ENCODE assay signal across 25 mouse cellular contexts in the genomic region with DNA sequence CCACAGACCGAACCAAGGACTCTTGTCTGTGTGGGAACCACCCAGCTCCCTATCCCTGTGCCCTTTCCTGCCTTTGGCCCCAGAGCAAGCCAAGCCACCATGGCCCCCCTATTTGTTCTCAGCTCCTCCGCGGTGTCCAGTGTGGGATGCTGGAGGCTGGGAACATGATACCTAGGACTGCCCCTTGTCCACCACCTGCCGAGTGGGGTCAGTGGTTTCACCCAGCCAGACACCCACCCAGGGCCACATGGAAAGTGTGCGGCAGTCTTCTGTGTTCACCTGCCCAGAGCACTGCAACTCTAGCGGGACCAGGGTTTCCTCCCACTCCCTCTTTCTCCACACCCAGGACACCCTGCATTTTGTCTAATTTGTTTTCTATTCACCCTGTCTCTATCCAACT.
"Had no signal": no experiment of that assay in that cellular context is flagged by ENCODE, and none has a peak within 500 bp of the region (broad histone marks: within the 10 kb centered on the region; RNA-seq: fewer than 3 reads in every experiment).

No protein-coding gene starts in this region.

- H3K36me3 ChIP-seq: heart, embryonic 10.5 days; heart, embryonic 12.5 days; hindbrain, embryonic 10.5 days; hindbrain, embryonic 12.5 days; intestine, embryonic 15.5 days; limb, embryonic 10.5 days; limb, embryonic 12.5 days; liver, embryonic 13.5 days had no signal

- H3K27me3 ChIP-seq: heart, embryonic 12.5 days; hindbrain, embryonic 12.5 days; intestine, embryonic 15.5 days; limb, embryonic 12.5 days; liver, embryonic 13.5 days had no signal

- H3K9ac ChIP-seq: heart, embryonic 12.5 days; hindbrain, embryonic 12.5 days; hindbrain, embryonic 14.5 days; intestine, embryonic 15.5 days; limb, embryonic 12.5 days; liver, embryonic 13.5 days had no signal

- H3K27ac ChIP-seq: gastrocnemius, adult 2 months; heart, embryonic 10.5 days; hindbrain, embryonic 10.5 days; hindbrain, embryonic 12.5 days; hindbrain, embryonic 14.5 days; intestine, embryonic 15.5 days; layer of hippocampus, adult 2 months; left cerebral cortex, adult 2 months; limb, embryonic 10.5 days; limb, embryonic 12.5 days; liver, embryonic 13.5 days had no signal

- H3K4me1 ChIP-seq: heart, embryonic 10.5 days; heart, embryonic 12.5 days; hindbrain, embryonic 10.5 days; hindbrain, embryonic 12.5 days; intestine, embryonic 15.5 days; limb, embryonic 10.5 days; limb, embryonic 12.5 days; liver, embryonic 13.5 days had no signal

- ATAC-seq: hindbrain, embryonic 16.5 days; inflammation-experienced regulatory T-cells, adult 6 months; intestine, embryonic 15.5 days; intestine, postnatal 0 days had no signal

- H3K4me2 ChIP-seq: heart, embryonic 12.5 days; hindbrain, embryonic 12.5 days; hindbrain, embryonic 14.5 days; intestine, embryonic 15.5 days; limb, embryonic 12.5 days; liver, embryonic 11.5 days; liver, embryonic 13.5 days had no signal

- DNase-seq: gastrocnemius, adult 2 months; gastrocnemius, postnatal 10 days; gastrocnemius, postnatal 25 days; heart, postnatal 10 days; heart, postnatal 4 days; kidney, adult 2 months; kidney, adult 9 months; kidney, postnatal 10 days; kidney, postnatal 25 days; liver; liver, embryonic 13.5 days had no signal

- H3K4me3 ChIP-seq: gastrocnemius, adult 2 months; heart, embryonic 10.5 days; heart, embryonic 12.5 days; hindbrain, embryonic 10.5 days; hindbrain, embryonic 12.5 days; intestine, embryonic 15.5 days; layer of hippocampus, adult 2 months; left cerebral cortex, adult 2 months; limb, embryonic 10.5 days; limb, embryonic 12.5 days; liver, embryonic 13.5 days had no signal

- H3K9me3 ChIP-seq: heart, embryonic 10.5 days; heart, embryonic 12.5 days; hindbrain, embryonic 10.5 days; hindbrain, embryonic 12.5 days; intestine, embryonic 15.5 days; limb, embryonic 10.5 days; limb, embryonic 12.5 days; liver, embryonic 13.5 days had no signal
